Mouse (Mus musculus) left cerebral cortex, postnatal 36 days (tissue): ENCODE results near the gene Vapa. TPM values are rescaled to one million over a fixed set of nuclear protein-coding genes. Genes with fewer than 3 reads are reported as not detected.
"Not testable (repeated sequence)": the region's sequence is repeated elsewhere in the genome, so short reads cannot be mapped to it uniquely, and the experiment has no call there.

Experiments
- DNase-seq, 2 experiments: peaks; one replicate each; pipeline ENCODE4 v3.0.0; 2021 to 2022; ENCODE audit warnings: low spot score in 2 of 2, mixed read lengths in 1 of 2
- intact Hi-C: fragments of 180-260 bp; cut with DNase I; formaldehyde crosslinking; loops from one replicate; pipeline ENCODE4 v1.15.1; 2025
- total RNA-seq, 2 experiments: library from RNA; stranded (reverse); gene quantifications; 2 replicates each; pipeline ENCODE4 v1.2.3; 2021

Vapa gene
- total RNA-seq, 2 experiments from 2014 or later: 157 to 164 TPM

- intact Hi-C loops: no loop called here
- no peak for DNase-seq
Observed at GRCm38 (mm10) chr17:65536156-65536555, 77.2 kb downstream of the Vapa start.

- intact Hi-C loops, DNase-seq: not testable (repeated sequence)
Observed at GRCm38 (mm10) chr17:65532381-65532780, 81.0 kb downstream of the Vapa start.

Other genes starting within 250 kb of the Vapa start
- 1 to 10 TPM; 1.4 to 2.6 TPM for gene Tmem232, start 72.8 kb downstream of the Vapa start, total RNA-seq
- gene Txndc2, start 28.6 kb upstream of the Vapa start, total RNA-seq: under 1 TPM in 1 of 2 experiments, not detected in 1; 0.30 TPM
- 10 to 100 TPM; 62.7 to 65.7 TPM for gene Rab31, start 159.2 kb upstream of the Vapa start, total RNA-seq
- 10 to 100 TPM; 37.4 to 64.8 TPM for gene Ppp4r1, start 169.0 kb upstream of the Vapa start, total RNA-seq